Mouse (Mus musculus): Measurements from ENCODE around the gene Rara.

Rara gene

GRCm38 (mm10) chr11:98938701-98939083 lies 11.1 kb downstream of the Rara start:
- peak in 1 of 2 experiments; percentile 31 for DNase-seq

- peak; percentile 41 to 54 for DNase-seq
Observed at GRCm38 (mm10) chr11:98939084-98939952, 11.7 kb downstream of the Rara start.

- DNase-seq = peak; percentile 25 to 40
Observed at GRCm38 (mm10) chr11:98939953-98940641, 12.5 kb downstream of the Rara start.

GRCm38 (mm10) chr11:98940776-98941175 lies 13.2 kb downstream of the Rara start:
- DNase-seq = peak; percentile 31 to 42

- peak; percentile 84 to 87 for DNase-seq
Observed at GRCm38 (mm10) chr11:98941341-98941825, 13.8 kb downstream of the Rara start.

GRCm38 (mm10) chr11:98941826-98942550 lies 14.4 kb downstream of the Rara start:
- DNase-seq = peak; percentile 31 to 37

GRCm38 (mm10) chr11:98942555-98942922 lies 14.9 kb downstream of the Rara start:
- peak in 1 of 2 experiments; percentile 22 for DNase-seq

GRCm38 (mm10) chr11:98942923-98943641 lies 15.5 kb downstream of the Rara start:
- DNase-seq = no peak

GRCm38 (mm10) chr11:98943741-98944461 lies 16.3 kb downstream of the Rara start:
- DNase-seq = peak in 1 of 2 experiments; percentile 37

GRCm38 (mm10) chr11:98944897-98945604 lies 17.4 kb downstream of the Rara start:
- DNase-seq = no peak

- DNase-seq = no peak
Observed at GRCm38 (mm10) chr11:98945605-98945977, 18.0 kb downstream of the Rara start.

GRCm38 (mm10) chr11:98947969-98948569 lies 20.5 kb downstream of the Rara start:
- no peak for DNase-seq

GRCm38 (mm10) chr11:98949242-98949957 lies 21.8 kb downstream of the Rara start:
- no peak for DNase-seq

- DNase-seq = peak; percentile 56 to 73
Observed at GRCm38 (mm10) chr11:98949958-98950460, 22.4 kb downstream of the Rara start.

GRCm38 (mm10) chr11:98950484-98950883 lies 22.9 kb downstream of the Rara start:
- DNase-seq = peak in 1 of 2 experiments; percentile 13

GRCm38 (mm10) chr11:98951026-98951906 lies 23.6 kb downstream of the Rara start:
- DNase-seq = peak; percentile 78 to 83

GRCm38 (mm10) chr11:98952111-98952510 lies 24.5 kb downstream of the Rara start:
- DNase-seq = no peak

- no peak for DNase-seq
Observed at GRCm38 (mm10) chr11:98952736-98953135, 25.1 kb downstream of the Rara start.

- DNase-seq = no peak
Observed at GRCm38 (mm10) chr11:98953361-98953760, 25.7 kb downstream of the Rara start.
